Mouse (Mus musculus): ENCODE results near the gene Dock8.
A peak's percentile ranks its signal among the peaks of the same experiment; 100 is the strongest.

Dock8 gene

GRCm38 (mm10) chr19:25133959-25134358 is 134.6 kb downstream of the Dock8 start:
- no peak for DNase-seq

GRCm38 (mm10) chr19:25136171-25136570 is 136.8 kb downstream of the Dock8 start:
- no peak for DNase-seq

GRCm38 (mm10) chr19:25137907-25138820 is 138.8 kb downstream of the Dock8 start:
- DNase-seq: no peak

- DNase-seq: peak; percentile 28
Observed at GRCm38 (mm10) chr19:25144110-25145028, 145.0 kb downstream of the Dock8 start.

GRCm38 (mm10) chr19:25145116-25145515 is 145.8 kb downstream of the Dock8 start:
- no peak for DNase-seq

- DNase-seq: no peak
Observed at GRCm38 (mm10) chr19:25146122-25146521, 146.8 kb downstream of the Dock8 start.

GRCm38 (mm10) chr19:25149788-25150187 is 150.5 kb downstream of the Dock8 start:
- no peak for DNase-seq

GRCm38 (mm10) chr19:25154506-25155178 is 155.3 kb downstream of the Dock8 start:
- DNase-seq: no peak

GRCm38 (mm10) chr19:25155250-25155649 is 155.9 kb downstream of the Dock8 start:
- no peak for DNase-seq

- no peak for DNase-seq
Observed at GRCm38 (mm10) chr19:25155709-25156108, 156.4 kb downstream of the Dock8 start.

GRCm38 (mm10) chr19:25162270-25162669 is 162.9 kb downstream of the Dock8 start:
- DNase-seq: no peak

- no peak for DNase-seq
Observed at GRCm38 (mm10) chr19:25163426-25163825, 164.1 kb downstream of the Dock8 start.

GRCm38 (mm10) chr19:25166412-25166811 is 167.1 kb downstream of the Dock8 start:
- DNase-seq: no peak

- DNase-seq: no peak
Observed at GRCm38 (mm10) chr19:25171395-25171794, 172.1 kb downstream of the Dock8 start.

GRCm38 (mm10) chr19:25176746-25177145 is 177.4 kb downstream of the Dock8 start:
- no peak for DNase-seq

GRCm38 (mm10) chr19:25180024-25180423 is 180.7 kb downstream of the Dock8 start:
- DNase-seq: no peak

- DNase-seq: no peak
Observed at GRCm38 (mm10) chr19:25180547-25180946, 181.2 kb downstream of the Dock8 start.

GRCm38 (mm10) chr19:25184076-25184475 is 184.7 kb downstream of the Dock8 start:
- DNase-seq: peak; percentile 5

- DNase-seq: no peak
Observed at GRCm38 (mm10) chr19:25186316-25186715, 187.0 kb downstream of the Dock8 start.

- DNase-seq: no peak
Observed at GRCm38 (mm10) chr19:25187681-25188080, 188.3 kb downstream of the Dock8 start.

- DNase-seq: no peak
Observed at GRCm38 (mm10) chr19:25193751-25194150, 194.4 kb downstream of the Dock8 start.

- no peak for DNase-seq
Observed at GRCm38 (mm10) chr19:25200081-25200860, 200.9 kb downstream of the Dock8 start.
